Mouse (Mus musculus): ENCODE measurements around the gene Tspan17. TPM values are rescaled to one million over a fixed set of nuclear protein-coding genes. Genes with fewer than 3 reads are reported as not detected.

Tspan17 gene
- total RNA-seq (2021) = 10 to 100 TPM; 23.0 to 25.8 TPM
- long read RNA-seq, experiment 1, transcript Tspan17-201 (8 exons, 1,585 nt) = major isoform, 14 of 24 reads
- long read RNA-seq, experiment 1, partial matches to known transcripts = 0 of 24 reads
- long read RNA-seq, experiment 1, other reads (novel, unspliced or antisense) = 10 of 24 reads
- long read RNA-seq, experiment 2, transcript Tspan17-201 (8 exons, 1,585 nt) = major isoform, 17 of 29 reads
- long read RNA-seq, experiment 2, partial matches to known transcripts = 1 of 29 reads
- long read RNA-seq, experiment 2, other reads (novel, unspliced or antisense) = 9 of 29 reads

DNA sequence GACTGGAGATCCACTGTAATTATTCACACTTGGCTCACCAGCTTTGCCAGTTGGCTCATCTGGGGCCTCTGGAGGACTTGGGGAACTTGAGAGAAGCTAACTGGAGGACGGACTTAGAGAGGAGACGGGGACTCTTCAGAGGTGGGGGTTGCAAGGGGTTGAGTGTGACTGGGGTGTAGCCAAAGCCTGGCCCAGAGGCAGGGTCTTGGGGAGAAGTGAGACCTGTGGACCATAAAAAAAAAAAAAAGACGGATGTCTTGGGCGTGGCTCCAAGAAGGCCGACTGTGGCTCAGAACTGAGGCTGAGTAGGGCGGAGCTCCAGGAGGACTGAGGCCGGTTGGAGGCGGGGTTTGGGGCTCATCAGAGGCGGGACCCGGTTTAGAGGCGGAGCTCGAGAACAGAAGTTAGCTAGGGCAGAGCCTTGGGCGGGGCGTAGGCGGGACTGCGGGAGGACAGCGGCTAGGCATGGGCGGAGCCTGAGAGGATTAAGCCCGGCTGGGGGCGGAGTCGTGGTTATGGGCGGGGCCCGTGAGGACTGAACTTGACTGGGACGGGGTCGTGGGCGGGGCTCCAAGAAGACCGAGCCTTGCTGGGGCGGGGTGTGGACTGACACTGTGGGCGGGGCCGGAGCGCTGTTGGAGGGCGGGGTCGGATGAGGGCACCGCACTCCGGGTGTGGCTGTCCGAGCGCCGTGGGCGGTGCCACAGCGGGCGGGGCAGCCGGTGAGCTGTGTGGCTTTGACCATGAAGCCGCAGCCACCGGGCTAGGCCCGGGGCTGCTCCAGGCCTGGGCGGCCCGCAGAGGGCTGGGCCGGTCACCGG, at the start of gene Tspan17:
Gene Tspan17, plus strand, starts transcription at position 638 of the 821 bp plus-strand sequence.
- DNase-seq = peak; percentile 97
- intact Hi-C loops (cut with DNase I; ENCODE audit: low total_unique reads) = no loop called here

DNA sequence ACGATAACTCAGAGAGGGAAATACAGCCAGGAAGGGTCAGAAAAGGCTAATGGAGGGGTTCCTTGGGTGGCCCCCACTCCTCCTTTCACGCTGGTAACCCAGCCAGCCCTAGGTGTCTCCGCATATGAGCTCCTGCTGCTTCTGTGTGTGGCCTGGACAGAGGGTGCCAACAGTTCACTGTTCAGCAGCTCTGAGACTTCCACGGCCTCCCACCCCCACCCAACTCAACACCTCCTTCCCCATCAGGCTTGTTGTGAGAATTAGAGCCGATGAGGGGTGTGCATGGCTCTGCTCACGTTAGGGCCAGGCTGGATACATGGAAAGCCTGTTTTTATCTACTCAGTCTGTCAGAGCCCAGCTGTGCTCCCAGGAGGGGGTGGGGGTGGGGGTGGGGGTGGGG, 43.1 kb upstream of the Tspan17 start:
- DNase-seq = no peak
- intact Hi-C loops (cut with DNase I; ENCODE audit: low total_unique reads) = no loop called here

DNA sequence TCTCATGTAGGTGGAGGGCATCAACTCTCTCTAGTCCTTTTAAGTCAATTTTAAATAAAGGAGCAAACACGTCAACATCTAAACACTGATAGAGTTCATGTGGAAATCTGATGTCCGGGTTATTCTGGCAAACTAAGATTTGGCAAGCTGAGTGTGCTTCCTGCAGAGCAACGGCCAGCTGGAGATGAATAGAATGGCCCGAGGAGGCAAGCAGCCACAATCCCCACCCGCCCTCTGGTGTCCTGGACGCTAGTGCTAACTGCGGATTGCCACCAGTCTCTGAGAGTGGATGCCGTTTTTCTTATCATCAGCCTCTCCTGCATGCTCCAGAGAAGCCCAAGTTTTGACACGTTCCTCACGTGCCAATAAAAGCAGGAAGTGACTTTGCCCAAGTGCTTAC, 42.3 kb upstream of the Tspan17 start:
- intact Hi-C loops (cut with DNase I; ENCODE audit: low total_unique reads) = no loop called here
- no peak for DNase-seq

DNA sequence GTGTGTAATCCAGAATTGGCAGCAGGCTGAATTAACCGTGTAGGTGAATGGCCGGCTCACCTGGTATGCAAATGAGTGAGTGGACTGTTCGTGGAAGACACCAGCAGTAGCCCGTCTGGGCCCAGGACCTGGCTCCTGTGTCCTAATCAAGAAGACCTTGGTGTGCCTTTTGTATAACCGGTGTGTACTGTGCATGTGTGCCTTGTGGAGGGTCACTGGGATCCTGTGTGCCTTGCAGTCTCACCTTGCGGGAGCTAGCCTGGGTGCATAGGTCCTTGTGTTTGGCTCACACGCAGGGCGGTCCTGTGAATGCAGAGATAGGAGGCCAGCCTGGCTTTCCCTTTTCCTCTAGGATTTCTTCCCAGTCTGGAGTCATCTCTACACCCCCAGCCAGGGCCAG, 41.0 kb upstream of the Tspan17 start:
- intact Hi-C loops (cut with DNase I; ENCODE audit: low total_unique reads) = no loop called here

DNA sequence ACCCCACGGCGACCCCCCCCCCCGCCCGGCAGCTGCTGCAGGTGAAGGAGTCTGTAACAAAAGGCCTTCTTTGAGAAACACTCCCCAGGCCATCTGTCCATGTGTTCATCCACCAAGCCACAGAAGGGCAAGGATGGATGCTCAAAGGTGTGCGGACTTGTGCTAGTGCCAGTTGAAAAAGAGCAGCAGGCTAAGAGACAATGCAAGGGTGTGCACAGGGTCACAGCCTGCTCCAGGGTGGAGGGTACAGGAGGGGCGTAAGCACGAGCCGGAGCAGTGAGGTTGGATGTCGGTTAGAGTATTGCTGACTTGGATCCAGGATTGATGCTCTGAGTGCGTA, 40.5 kb upstream of the Tspan17 start:
- no peak for DNase-seq
- intact Hi-C loops (cut with DNase I; ENCODE audit: low total_unique reads) = no loop called here

More for the DNA sequence above, 41.0 kb upstream of the Tspan17 start:
- no peak for DNase-seq

DNA sequence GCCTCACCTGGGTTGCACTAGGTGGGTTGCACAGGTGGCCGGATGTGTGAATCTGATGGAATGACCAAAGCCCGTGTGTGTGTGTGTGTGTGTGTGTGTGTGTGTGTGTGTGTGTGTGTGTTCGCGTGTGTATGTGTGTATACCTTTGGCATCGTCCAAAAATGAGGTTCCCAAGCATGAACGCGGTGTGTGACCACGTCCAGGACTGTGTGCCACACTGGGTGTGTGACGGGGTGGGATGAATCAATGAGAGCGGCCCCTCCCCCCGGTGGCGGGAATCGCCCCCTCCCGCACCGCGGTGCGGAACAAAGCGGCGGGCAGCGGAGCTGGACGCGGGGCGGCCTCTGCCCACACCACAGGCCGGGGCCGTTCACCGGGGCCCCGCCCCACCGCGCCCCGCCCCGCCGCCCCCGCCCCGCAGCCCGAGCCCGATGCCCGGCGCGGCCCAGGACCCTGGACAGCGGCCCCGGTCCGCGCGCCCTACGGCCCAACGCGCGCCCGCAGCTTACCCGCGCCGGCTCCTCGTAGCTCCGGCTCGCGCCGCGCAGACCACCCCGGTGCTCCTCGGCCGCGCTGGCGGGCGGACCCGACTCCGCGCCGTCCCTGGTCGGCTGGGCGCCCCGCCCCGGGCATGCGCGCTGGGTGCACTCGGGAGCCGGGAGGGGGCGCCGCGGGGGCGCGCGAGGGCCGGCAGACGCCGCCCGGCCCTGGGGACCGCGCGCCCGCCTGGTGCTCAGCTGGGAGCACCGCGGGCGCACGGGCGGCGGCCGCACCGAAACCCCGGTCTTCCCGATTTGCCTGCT, 39.9 kb upstream of the Tspan17 start:
- DNase-seq = peak; percentile 39
- intact Hi-C loops (cut with DNase I; ENCODE audit: low total_unique reads) = no loop called here

DNA sequence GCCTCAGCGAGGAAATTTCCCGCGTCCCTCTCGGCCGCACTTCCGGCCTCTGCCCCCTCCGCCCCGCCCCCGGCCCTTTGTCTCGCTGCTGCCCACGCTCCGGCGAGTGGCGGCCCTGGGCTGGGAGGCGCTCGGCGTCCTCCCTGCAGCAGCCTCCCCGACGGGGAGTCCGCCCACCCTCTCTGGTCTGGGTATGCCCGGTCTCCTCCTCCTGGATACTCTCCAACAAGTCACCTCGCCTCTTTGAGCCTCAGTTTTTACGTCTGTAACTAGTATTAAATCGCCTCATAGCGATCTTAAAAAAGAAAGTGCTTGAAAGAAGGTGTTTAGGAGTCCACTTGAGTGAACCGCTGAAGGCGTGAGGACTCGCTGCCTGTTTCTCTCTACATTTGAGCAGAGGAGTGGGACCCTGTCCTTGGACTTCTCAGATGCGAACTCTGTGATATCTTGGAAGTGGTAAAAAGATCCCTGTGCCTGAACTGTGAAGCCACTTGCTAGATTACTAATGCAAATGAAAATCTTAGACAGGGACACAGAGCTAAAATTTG, 39.2 kb upstream of the Tspan17 start, which contains the start of gene Gprin1:
Gene Gprin1, minus strand, starts transcription at position 11 of the 548 bp plus-strand sequence.
- DNase-seq = no peak
- intact Hi-C loops (cut with DNase I; ENCODE audit: low total_unique reads) = no loop called here

DNA sequence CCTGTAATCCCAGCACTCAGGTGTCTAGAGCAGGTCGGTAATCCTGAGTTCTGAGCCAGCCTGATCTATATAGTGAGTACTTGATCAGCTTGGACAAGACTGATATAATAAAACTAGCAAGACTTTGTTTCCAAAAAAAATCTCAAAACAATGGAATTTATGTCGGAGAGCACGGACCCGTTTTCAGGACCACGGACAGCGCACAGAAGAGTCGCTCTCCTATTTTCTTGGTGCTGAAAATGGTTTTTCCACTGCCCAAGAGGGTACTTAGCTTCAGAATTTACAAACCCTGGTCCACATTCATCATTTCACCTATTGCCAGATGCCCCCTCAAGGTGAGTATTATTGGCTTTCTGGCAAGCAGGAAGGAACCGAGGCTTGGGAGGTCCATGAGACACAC, 38.5 kb upstream of the Tspan17 start:
- intact Hi-C loops (cut with DNase I; ENCODE audit: low total_unique reads) = no loop called here
- DNase-seq = peak; percentile 15

DNA sequence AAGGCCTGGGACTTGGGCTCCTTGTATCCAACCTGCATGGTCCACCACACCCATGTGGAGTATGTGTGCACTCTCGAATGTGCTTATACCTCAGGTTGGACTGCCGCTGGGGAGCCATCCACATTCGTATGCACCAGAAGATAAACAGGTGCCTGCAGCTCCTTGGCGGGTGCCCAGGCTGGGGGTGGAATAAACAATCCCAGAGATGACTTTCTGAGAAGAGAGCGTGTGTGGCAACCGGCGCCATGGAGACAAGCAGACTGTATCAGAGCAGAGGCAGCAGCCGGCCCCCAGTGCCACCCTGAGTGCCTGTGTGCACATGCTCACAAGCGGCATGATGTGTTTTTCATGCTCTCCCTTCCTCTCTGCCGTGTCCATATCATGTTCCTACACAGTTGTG, 36.5 kb upstream of the Tspan17 start:
- intact Hi-C loops (cut with DNase I; ENCODE audit: low total_unique reads) = no loop called here
- DNase-seq = no peak

DNA sequence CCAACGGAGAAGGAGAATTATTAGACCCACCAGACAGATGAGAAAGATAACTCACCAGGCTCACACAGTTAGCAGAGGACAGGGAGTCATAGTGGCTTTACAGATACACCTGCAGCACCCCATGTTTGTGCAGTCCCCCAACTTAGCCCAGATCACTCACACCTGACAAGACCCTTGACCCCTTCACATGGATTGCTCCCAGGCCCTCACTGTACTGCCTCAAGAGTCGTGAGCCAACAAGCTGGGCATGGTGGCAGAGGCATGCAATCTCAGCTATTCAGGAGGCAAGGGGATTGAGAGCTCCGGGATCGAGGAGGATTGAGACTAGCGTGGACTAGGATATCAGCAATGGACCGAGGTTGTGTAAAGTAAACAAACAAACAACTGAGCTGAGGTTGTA, 35.4 kb upstream of the Tspan17 start:
- no peak for DNase-seq
- intact Hi-C loops (cut with DNase I; ENCODE audit: low total_unique reads) = no loop called here

DNA sequence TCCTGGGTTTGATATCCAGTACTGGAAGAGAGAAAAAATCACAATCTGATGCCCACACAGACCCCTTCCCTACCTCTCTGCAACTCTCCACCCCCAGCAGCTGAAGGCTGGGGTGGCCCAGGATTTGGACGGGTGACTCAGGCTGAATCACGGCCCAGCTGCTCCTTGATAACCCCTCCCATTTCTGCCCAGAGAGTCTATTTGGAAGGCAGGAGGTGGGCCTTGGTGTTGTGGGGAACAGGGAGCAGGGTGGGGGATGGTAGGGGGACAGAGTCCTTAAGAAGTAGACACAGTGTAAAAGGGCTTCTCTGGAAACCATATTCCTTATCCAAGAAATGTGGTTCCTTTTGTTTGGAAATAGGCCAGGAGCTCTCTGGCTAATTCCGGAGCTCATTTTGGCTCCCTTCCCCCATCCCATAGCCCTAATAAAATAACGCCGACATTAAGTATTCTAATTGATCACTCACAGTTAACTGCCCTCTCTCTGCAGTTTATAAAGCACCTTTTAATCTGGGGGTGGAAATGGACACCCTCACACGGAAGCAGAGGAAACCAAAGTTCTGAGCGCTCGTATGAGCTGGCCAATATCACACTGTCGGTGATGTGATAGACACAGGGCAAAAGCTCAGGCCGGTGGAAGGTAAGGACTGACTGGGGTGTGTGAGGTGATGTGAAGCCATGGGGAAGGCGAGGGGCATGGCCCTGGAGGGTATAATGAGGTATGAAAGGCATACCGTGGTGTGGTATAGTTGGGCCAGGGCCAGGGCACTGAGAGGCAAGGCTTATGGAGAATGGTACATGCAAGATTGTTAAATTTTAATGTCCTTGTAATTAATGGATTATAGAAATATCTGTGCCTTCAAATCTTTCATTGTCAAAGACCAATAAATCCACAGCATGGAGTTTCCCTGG, 34.8 kb upstream of the Tspan17 start:
- DNase-seq = no peak
- intact Hi-C loops (cut with DNase I; ENCODE audit: low total_unique reads) = no loop called here

DNA sequence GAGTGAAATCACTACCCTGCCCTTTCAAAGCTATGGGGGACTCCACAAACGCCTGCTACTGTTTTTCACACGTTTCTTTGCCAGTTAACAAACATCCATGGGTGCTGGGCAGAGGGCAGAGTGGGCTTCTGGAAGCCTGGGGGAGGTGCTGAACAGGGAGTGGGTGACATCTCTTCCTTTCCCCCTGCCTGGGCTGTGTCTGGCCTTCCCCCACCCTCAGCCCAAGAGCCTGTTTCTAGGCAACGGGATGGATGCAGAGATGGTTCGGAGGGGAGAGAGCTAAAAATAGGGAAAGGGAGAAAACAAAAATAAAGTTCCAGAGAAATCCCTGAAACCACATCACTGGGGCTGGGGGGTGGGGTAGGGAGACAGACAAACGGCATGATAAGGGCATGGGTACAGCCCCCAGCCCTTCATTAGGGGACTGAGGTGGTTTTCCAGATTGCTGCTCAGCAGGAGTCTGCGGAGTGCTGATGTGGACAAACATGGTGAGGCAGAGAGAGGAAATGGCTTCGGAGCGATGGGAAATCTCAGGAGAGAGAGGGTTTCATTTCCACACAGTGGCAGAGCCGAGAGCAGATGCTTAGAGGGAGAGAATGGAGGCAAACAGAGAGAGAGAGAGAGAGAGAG, 33.9 kb upstream of the Tspan17 start:
- intact Hi-C loops (cut with DNase I; ENCODE audit: low total_unique reads) = no loop called here
- no peak for DNase-seq

DNA sequence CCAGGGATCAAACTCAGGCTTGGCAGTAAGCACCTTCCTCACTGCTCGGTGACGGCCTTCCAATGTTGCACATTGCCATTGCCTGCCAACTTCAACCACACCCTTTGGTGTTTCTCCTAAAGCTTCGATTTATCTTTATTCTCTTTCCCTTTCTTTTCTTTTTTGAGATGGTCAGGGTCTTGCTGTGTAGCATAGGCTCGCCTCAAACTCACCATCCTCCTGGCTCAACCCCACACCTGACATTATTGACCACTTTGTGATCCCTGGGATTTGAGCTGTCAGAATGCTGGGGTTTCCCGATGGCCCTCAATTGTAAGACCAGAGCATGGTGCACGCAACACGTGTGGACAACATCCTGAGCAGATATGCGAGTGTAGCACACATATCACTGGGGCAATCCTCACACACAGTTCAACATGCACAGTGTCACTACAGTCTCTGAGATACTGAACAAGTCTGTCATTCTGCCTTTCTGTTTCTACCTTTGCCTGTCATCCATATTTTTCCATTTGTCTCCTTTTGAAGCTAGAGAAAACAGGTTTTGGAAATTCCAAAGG, 32.9 kb upstream of the Tspan17 start:
- intact Hi-C loops (cut with DNase I; ENCODE audit: low total_unique reads) = no loop called here
- no peak for DNase-seq

DNA sequence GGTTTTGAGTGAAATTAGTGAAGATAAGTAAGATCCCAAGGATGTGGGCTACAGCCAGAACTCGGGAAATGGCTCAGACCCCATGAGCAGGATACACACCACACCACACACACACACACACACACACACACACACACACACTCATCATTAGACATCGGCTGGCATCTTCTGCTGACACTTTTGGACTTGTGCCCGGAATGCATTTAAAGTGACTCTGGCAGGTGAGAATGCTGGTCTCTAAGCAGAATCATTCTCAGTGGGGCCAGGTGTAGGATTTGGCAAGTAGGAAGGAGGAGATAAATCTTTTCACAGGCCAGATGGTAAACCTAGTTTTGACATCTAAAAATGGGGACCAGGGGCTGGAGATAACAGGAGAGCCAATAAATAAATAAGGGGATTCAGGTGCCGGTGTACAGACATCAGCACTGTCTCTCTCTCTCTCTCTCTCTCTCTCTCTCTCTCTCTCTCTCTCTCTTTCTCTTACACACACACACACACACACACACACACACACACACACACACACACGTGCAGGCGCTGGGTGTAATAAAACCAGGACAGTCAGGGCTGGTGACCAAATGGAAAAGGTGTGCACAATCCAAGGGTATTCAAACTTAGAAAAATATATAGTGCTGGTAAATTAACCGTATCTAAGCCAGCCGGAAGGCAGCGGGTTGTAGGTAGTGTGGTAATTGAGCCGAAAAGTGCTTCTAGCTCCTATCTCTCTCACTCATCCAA, 31.9 kb upstream of the Tspan17 start:
- DNase-seq = no peak
- intact Hi-C loops (cut with DNase I; ENCODE audit: low total_unique reads) = no loop called here

DNA sequence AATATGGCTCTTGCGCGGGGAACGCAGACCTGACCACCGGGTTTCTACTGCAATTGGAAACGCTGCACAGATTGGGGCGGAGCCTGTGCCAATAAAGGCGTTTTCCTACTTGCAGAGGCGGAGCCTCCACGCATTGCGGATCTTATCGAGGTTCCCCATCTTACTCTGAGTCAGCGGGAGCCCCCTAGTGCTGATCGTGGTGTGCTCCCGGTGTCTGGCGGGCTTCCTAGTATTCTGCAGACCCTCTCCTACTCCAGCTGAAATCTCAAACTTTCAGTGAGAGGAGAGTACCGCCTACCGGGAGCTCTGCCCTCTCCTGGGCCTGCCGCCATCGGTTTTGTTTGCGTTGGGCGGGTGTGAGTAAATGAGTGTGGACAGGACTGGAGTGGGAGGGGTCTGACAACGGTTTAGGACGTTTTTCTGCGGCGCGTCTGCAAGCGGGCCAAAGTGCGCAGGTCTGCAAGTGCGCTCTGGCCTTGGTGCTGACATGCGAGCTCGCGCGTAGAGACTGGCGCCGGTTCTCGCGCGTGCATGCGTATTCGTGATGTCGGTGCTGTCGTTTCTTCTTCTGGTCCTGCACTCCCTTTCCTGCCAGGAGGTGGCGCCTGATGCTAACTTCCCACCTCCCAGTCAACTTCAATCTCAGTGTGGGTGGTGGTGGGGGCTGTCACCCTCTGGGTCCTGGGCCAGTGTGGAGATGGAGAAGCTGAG, 31.0 kb upstream of the Tspan17 start:
- intact Hi-C loops (cut with DNase I; ENCODE audit: low total_unique reads) = no loop called here
- peak; percentile 81 for DNase-seq

DNA sequence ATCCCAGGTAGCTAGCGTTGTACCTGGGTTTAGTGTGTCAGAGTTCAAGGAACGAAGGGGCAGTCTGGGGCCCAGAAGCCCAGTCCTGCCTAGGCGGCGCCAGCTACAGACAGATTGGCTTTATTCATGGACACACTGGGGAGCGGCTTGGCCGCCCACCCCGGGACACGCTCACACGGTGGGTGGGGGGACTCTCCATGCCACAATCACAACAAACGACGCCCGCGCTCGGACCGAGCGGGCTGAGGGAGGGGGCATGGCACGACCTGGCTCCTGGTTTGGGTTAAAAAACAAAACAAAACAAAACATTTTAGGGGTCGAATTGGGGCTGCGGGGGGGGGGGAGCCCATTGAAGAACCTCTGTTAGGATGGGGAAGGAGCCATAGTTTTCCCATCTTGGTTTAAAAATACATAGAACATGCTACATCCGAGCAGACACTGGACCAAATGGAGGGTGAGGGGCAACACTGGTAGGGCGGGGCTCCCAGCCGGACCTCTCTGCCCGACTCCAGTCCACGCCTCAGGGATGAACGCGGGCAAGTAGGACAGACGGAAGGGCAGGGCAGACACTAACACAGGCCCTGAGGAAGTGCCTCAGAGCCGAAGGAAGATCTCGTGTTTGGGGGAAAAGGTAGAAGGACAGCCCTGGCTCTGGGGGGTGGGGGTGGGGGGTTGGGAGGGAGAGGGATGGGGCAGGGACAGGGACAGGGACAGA, 30.3 kb upstream of the Tspan17 start:
- no peak for DNase-seq
- intact Hi-C loops (cut with DNase I; ENCODE audit: low total_unique reads) = no loop called here
